Mouse (Mus musculus) cerebellum, adult 2 months (tissue): Measurements from ENCODE around the gene Gm10477. TPM values are rescaled to one million over a fixed set of nuclear protein-coding genes. Genes with fewer than 3 reads are reported as not detected.
"Not testable (repeated sequence)": the region's sequence is repeated elsewhere in the genome, so short reads cannot be mapped to it uniquely, and the experiment has no call there.

Experiments
- DNase-seq, 2 experiments: peaks; one replicate each; pipeline ENCODE4 v3.0.0; 2021
- H3K27ac ChIP-seq: fragments of 200-500 bp; 2 replicates; pipeline ENCODE4 v1.5.1; 2012; ENCODE audit warnings: low read length, control low read depth, inconsistent platforms; ENCODE audit not compliant: insufficient read depth
- H3K27me3 ChIP-seq: fragments of 200-500 bp; 2 replicates; pipeline ENCODE4 v1.6.1; 2012; ENCODE audit warnings: inconsistent platforms, mild to moderate bottlenecking, low read length, moderate library complexity; ENCODE audit not compliant: control insufficient read depth, insufficient read depth
- H3K4me1 ChIP-seq: fragments of 200-500 bp; 2 replicates; pipeline ENCODE4 v1.6.1; 2011; ENCODE audit warnings: low read length; ENCODE audit not compliant: control insufficient read depth, insufficient read depth
- H3K4me3 ChIP-seq: fragments of 200-500 bp; replicated peaks from 2 replicates; pipeline ENCODE3; 2011; ENCODE audit warnings: mild to moderate bottlenecking, low read depth, low read length, control low read depth; ENCODE audit not compliant: insufficient read depth
- CTCF ChIP-seq: fragments of 200-500 bp; IDR thresholded peaks from 2 replicates; pipeline ENCODE4 v1.5.1; 2011; ENCODE audit warnings: low read depth, mild to moderate bottlenecking, control low read depth, low read length, moderate library complexity, borderline replicate concordance; ENCODE audit not compliant: insufficient read depth
- POLR2A ChIP-seq: fragments of 200-500 bp; IDR thresholded peaks from 2 replicates; pipeline ENCODE4 v1.6.1; 2011; ENCODE audit warnings: low read length, control low read depth, borderline replicate concordance; ENCODE audit not compliant: insufficient read depth
- WGBS: fragments of 180-500 bp; shearing (Covaris S2); methylation state at CpG from one replicate; pipeline ENCODE4 v1.1.7; 2018; 5-methylcytosine and 5-hydroxymethylcytosine counted together
- polyA plus RNA-seq: library from polyadenylated mRNA; depleted of rRNA; stranded (reverse); fragments of >200 nt; gene quantifications from 2 replicates; pipeline ENCODE4 v1.2.3, GENCODE M21; 2012; rRNA removed

Gm10477 gene
- not detected in 2 replicates for polyA plus RNA-seq

DNA sequence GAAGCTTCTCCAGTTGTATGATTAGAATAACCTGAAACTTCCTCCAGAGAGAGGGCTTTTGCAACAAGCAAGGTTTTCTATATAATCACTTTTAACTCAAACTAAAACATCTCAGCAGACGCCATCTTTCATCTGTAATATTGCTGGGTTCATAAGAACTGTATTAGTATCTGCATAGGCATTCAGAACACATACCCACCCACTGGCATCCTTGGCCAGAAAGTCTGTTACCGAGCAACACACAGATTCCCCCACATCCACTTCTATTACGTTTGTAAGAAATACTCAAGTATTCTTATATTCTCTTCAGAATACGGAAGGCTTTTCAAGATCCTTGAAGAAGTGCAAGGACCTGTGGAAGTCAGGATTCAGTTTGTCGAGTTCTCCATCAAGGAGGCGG, at the start of gene Gm10477:
Gene Gm10477 (plus strand): TSS at position 301 of the 400 bp plus-strand sequence.
- DNase-seq, H3K4me3 ChIP-seq, H3K27me3 ChIP-seq, H3K4me1 ChIP-seq, H3K27ac ChIP-seq: not testable (repeated sequence)
- 77% methylated on average over 6 of the region's 6 CpGs for WGBS

DNA sequence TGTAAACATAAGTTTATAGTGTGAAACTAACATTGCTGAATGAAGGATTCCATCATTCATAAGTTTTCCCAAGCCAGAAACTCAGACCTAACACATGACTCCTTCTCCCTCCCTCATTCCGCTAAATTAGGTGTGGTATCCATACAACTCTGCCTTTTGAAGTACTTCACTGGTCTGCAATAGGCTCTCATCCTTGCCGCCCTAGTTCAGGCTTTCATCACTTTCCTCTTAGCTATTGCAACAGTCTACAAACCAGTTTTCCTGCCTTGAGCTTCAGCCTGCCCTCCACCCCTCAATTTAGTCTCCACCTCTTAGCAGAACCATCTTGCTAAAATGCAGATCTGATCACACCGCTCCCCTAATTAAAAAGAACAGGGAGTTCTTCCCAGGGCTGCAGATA, 47.0 kb upstream of the Gm10477 start:
- H3K4me3 ChIP-seq = no peak overlapping the region
- H3K4me1 ChIP-seq = no peaks in the 10 kb centered on the region
- no peak for DNase-seq
- TF ChIP-seq CTCF (no peak), POLR2A (no peak)
- H3K27ac ChIP-seq = no peak overlapping the region
- H3K27me3 ChIP-seq = no peaks in the 10 kb centered on the region
- WGBS = 93% methylated on average over 3 of the region's 3 CpGs

DNA sequence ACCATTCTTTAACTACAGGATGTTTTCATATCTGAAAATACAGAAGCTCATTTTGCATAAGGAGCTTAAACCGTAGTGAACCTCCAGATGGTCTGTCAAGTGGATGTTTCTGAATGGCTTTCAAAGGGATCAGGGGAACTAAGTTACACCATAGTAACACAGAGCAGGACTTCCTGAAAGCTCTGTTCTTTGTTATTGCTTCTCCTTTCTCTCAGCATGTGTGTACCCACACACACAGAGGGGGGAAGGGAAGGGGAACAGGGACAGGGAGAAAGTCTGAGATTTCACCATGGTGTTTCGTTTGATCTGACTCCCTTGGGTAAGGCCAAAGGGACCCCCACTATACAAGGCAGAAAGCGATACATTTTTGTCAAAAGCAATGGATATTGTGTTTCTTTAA, 42.6 kb upstream of the Gm10477 start:
- Histone ChIP-seq H3K4me1 (no peaks in the 10 kb centered on the region), H3K27me3 (no peaks in the 10 kb centered on the region), H3K27ac (no peak overlapping the region), H3K4me3 (no peak overlapping the region)
- DNase-seq = no peak
- no peak for TF ChIP-seq CTCF
- TF ChIP-seq POLR2A = no peak
- 86% methylated on average over 3 of the region's 3 CpGs for WGBS

DNA sequence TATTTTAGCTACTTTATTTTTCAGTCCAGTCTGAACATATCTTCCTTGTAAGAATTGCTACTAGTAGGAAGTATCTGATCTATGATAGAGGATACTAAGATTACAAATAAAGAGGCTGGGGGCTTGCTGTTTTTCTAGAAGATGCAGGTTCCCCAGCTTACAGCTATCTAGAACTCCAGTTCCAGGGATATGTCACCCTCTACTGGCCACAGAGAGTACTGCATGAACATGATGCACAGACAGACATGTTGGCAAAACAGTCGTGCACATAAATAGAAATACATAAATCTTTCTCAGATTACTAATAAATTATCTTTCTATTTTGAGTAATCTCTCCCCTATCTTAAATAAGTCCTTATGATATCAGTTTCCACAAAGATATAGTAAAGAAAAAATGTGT, 34.8 kb upstream of the Gm10477 start:
- Histone ChIP-seq H3K4me3 (no peak overlapping the region), H3K27me3 (no peaks in the 10 kb centered on the region), H3K27ac (no peak overlapping the region), H3K4me1 (no peaks in the 10 kb centered on the region)
- WGBS = 6% methylated on average over 1 of the region's 1 CpGs
- TF ChIP-seq POLR2A (no peak), CTCF (peak; percentile 49; the same call in 1 of the 2 replicates)
- peak; percentile 48 to 65 for DNase-seq

DNA sequence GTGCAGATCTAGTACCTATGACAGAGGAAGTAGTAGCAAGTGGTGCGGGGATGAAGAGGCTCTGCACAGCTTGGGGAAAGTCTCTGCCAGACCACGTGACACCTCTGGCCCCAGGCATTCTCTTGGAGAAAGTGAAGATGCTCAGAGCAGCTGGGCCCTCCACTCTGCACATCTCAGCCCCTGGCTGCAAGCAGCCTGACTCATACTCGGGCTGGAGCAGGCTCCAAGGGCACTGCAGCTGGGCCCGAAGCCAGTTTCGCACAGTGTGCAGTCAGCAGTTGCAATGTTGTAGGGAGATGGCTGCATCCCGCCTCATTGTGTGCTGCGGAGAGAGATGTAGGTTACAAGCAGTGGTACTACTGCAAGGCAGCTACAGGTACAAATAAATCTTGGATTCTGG, 27.3 kb upstream of the Gm10477 start:
- DNase-seq = peak; percentile 9 to 13
- Histone ChIP-seq H3K4me1 (no peaks in the 10 kb centered on the region), H3K27me3 (no peaks in the 10 kb centered on the region), H3K4me3 (no peak overlapping the region), H3K27ac (no peak overlapping the region)
- 35% methylated on average over 7 of the region's 7 CpGs for WGBS
- TF ChIP-seq POLR2A (no peak), CTCF (no peak)

DNA sequence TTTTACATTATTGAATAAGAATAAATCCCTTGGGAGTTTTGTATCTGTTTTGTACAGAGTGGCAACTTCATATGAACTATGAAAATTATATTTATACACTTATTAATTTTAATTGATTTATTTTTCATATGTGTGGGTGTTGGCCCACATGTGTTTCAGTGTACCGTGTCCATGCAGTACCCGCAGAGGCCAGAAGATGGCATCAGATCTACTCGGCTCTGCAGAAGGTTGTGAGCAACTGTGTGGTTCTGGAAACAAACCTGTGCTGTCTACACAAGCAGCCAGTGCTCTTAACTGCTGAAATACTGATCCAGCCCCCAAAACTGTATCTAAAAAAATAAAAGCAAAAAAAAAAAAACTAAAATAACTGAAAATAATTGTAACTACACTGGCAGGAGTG, 6.7 kb downstream of the Gm10477 start:
- H3K27me3 ChIP-seq = no peaks in the 10 kb centered on the region
- no peaks in the 10 kb centered on the region for H3K4me1 ChIP-seq
- WGBS = 0% methylated on average over 3 of the region's 3 CpGs
- TF ChIP-seq CTCF (peak; percentile 67), POLR2A (no peak)
- no peak overlapping the region for H3K4me3 ChIP-seq
- no peak overlapping the region for H3K27ac ChIP-seq
- DNase-seq = peak; percentile 41 to 64

DNA sequence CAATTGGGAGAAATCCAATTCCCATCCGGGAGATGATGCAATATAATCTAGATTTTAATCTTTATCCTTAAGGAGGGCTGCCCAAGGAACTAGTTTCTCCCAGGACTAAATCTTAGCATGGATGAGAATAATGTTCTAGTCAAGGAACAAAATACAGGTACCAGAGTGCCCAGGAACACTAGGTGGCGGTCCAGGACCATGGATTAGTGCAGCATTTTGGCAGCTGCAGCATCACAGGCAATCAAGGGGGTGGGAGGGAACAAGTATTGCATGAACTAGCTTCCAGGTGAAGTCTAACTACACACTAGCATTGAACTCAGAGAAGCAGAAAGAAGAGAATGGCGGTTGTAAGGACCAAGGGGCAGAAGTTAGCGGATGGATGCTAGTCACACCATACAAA, 12.6 kb downstream of the Gm10477 start:
- 56% methylated on average over 4 of the region's 4 CpGs for WGBS
- TF ChIP-seq CTCF (peak; percentile 53; the same call in 1 of the 2 replicates), POLR2A (no peak)

DNA sequence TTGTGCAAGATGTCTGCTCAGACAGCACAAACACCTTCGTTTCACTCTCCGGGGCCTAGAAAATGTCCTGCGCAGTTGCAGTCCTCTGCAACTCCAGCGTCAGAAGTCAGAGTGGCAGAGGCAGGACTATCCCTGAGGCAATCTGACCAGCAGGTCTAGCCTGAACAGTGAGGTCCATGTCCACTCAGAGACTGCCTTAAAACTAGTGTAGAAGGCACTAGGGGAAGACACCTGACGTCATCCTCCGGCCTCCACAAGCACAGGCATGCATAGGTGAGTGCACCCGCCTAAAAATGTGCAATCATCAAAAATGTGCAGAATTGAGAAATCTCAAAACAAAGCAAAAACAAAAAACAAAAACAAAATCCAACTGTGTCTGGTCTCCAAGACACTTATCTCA, 25.0 kb downstream of the Gm10477 start, which contains the start of gene Gm648:
Gene Gm648 (minus strand): TSS at position 101 of the 400 bp plus-strand sequence.
- Histone ChIP-seq H3K4me1 (no peaks in the 10 kb centered on the region), H3K27ac (no peak within 1 kb of the TSS), H3K27me3 (no peaks in the 10 kb centered on the region), H3K4me3 (no peak within 1 kb of the TSS)
- 88% methylated on average over 7 of the region's 7 CpGs for WGBS
- TF ChIP-seq POLR2A (no peak), CTCF (no peak)
- no peak for DNase-seq

More for the DNA sequence above, 12.6 kb downstream of the Gm10477 start:
- no peak overlapping the region for H3K4me3 ChIP-seq
- DNase-seq = peak in 1 of 2 experiments; percentile 10
- no peak overlapping the region for H3K27ac ChIP-seq
- H3K4me1 ChIP-seq = no peaks in the 10 kb centered on the region
- H3K27me3 ChIP-seq = no peaks in the 10 kb centered on the region
